Mouse (Mus musculus) heart, embryonic 10.5 days (tissue): ENCODE measurements around the gene 1810046K07Rik. TPM values are rescaled to one million over a fixed set of nuclear protein-coding genes. Genes with fewer than 3 reads are reported as not detected.

ENCODE experiments used
- DNase-seq: peaks from one replicate; pipeline ENCODE4 v3.0.0-alpha.2; 2017; ENCODE audit warnings: low spot score
- H3K27ac ChIP-seq: fragments of 300-500 bp; sonication (generic); 2 replicates; pipeline ENCODE4 v1.5.1; 2016; ENCODE audit warnings: mild to moderate bottlenecking
- H3K27me3 ChIP-seq: fragments of 300-500 bp; sonication (generic); 2 replicates; pipeline ENCODE4 v1.6.1; 2016; ENCODE audit warnings: mild to moderate bottlenecking; ENCODE audit not compliant: poor library complexity, insufficient read depth, severe bottlenecking
- H3K36me3 ChIP-seq: fragments of 300-500 bp; sonication (generic); 2 replicates; pipeline ENCODE4 v1.6.1; 2016; ENCODE audit warnings: mild to moderate bottlenecking, moderate library complexity
- H3K4me1 ChIP-seq: fragments of 300-500 bp; sonication (generic); 2 replicates; pipeline ENCODE4 v1.6.1; 2016; ENCODE audit warnings: mild to moderate bottlenecking
- H3K4me3 ChIP-seq: fragments of 300-500 bp; sonication (generic); 2 replicates; pipeline ENCODE4 v1.5.1; 2016; ENCODE audit warnings: mild to moderate bottlenecking, moderate library complexity
- H3K9me3 ChIP-seq: fragments of 300-500 bp; sonication (generic); 2 replicates; pipeline ENCODE4 v1.6.1; 2016; ENCODE audit warnings: mild to moderate bottlenecking, moderate library complexity
- WGBS: fragments of 180-500 bp; shearing (Covaris S2); methylation state at CpG from one replicate; pipeline ENCODE4 v1.1.7; 2016; 5-methylcytosine and 5-hydroxymethylcytosine counted together
- polyA plus RNA-seq: library from polyadenylated mRNA; unstranded; fragments of >200 nt; fragmentation: Nextera tagmentation; extraction: Ambion mirVana; gene quantifications from 2 replicates; pipeline ENCODE4 v1.2.1, GENCODE M21; 2016

The 1810046K07Rik gene
- polyA plus RNA-seq, 1 experiment from 2014 or later: not detected

- WGBS: 67% methylated on average over 7 of the region's 7 CpGs
- Histone ChIP-seq H3K36me3 (no peaks in the 10 kb centered on the region), H3K4me3 (no peak overlapping the region), H3K4me1 (no peaks in the 10 kb centered on the region), H3K9me3 (no peaks in the 10 kb centered on the region), H3K27me3 (no peaks in the 10 kb centered on the region), H3K27ac (no peak overlapping the region)
- no peak for DNase-seq
These were observed 4.2 kb downstream of the 1810046K07Rik start for GRCm38 (mm10) chr9:51324406-51325065.

DNA sequence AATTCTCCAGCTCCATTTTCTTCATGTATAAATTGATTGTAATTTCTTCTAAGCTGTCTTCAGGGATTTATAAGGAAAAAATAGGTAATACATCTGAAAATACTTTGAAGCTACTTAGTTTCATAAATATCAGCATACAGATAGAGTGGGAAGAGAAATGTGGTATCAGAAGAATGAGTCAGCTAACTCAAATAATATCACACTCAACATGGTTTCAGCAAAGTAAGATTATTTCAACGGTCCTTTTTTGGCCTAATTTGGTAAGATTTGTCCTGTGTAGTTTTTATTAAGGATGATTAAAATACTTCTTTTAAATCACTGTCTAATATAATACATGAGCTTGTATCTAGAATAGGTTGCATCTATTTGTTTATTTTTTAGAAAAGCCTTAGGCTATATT is 8.6 kb downstream of the 1810046K07Rik start:
- H3K4me1 ChIP-seq: no peaks in the 10 kb centered on the region
- H3K27ac ChIP-seq: no peak overlapping the region
- H3K27me3 ChIP-seq: no peaks in the 10 kb centered on the region
- no peak overlapping the region for H3K4me3 ChIP-seq
- no peaks in the 10 kb centered on the region for H3K36me3 ChIP-seq
- DNase-seq: no peak
- WGBS: 63% methylated on average over 1 of the region's 1 CpGs
- H3K9me3 ChIP-seq: no peaks in the 10 kb centered on the region

GRCm38 (mm10) chr9:51318246-51318645 is 10.5 kb downstream of the 1810046K07Rik start:
- DNase-seq: no peak
- WGBS: 62% methylated on average over 4 of the region's 4 CpGs
- Histone ChIP-seq H3K4me3 (no peak overlapping the region), H3K27me3 (no peaks in the 10 kb centered on the region), H3K27ac (no peak overlapping the region), H3K36me3 (no peaks in the 10 kb centered on the region), H3K4me1 (no peaks in the 10 kb centered on the region), H3K9me3 (no peaks in the 10 kb centered on the region)

- no peaks in the 10 kb centered on the region for H3K36me3 ChIP-seq
- H3K27me3 ChIP-seq: no peaks in the 10 kb centered on the region
- no peaks in the 10 kb centered on the region for H3K4me1 ChIP-seq
- WGBS: 84% methylated on average over 4 of the region's 4 CpGs
- H3K27ac ChIP-seq: no peak overlapping the region
- H3K9me3 ChIP-seq: no peaks in the 10 kb centered on the region
- no peak for DNase-seq
- H3K4me3 ChIP-seq: no peak overlapping the region
These were observed 11.4 kb downstream of the 1810046K07Rik start for GRCm38 (mm10) chr9:51317322-51317721.

DNA sequence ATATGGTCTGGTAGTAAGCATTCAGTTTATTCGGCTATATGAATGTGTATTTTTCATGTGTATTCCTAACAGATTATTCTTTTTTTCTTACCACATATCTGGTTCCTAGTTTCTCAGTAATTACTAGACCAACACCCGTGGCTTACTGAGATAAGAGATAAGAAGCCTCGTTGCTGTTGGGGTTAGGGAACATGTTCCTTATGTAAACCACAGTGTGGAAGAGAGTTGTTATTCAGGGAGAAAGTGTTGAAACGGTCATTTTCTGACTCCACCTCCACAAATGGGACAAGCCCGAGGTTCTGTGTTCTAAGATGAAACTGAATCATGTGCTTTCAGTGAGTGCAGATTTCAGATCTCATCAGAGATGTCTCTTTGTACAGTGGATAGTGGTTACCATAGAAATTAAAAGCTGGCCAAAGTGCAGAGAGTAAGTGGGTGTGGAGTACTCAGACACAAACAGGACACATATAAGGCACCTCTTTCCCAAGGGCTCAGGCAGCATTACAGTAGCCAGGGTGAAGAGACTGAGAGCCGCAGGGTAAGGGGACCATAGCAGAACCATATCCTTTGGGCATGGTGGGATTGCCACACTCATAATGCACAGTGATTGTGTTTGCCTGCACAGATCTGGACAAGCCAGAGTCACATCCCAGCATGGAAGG is 13.2 kb downstream of the 1810046K07Rik start:
- no peaks in the 10 kb centered on the region for H3K4me1 ChIP-seq
- H3K4me3 ChIP-seq: no peak overlapping the region
- WGBS: 39% methylated on average over 6 of the region's 6 CpGs
- H3K27me3 ChIP-seq: no peaks in the 10 kb centered on the region
- DNase-seq: no peak
- H3K27ac ChIP-seq: no peak overlapping the region
- no peaks in the 10 kb centered on the region for H3K36me3 ChIP-seq
- no peaks in the 10 kb centered on the region for H3K9me3 ChIP-seq

DNA sequence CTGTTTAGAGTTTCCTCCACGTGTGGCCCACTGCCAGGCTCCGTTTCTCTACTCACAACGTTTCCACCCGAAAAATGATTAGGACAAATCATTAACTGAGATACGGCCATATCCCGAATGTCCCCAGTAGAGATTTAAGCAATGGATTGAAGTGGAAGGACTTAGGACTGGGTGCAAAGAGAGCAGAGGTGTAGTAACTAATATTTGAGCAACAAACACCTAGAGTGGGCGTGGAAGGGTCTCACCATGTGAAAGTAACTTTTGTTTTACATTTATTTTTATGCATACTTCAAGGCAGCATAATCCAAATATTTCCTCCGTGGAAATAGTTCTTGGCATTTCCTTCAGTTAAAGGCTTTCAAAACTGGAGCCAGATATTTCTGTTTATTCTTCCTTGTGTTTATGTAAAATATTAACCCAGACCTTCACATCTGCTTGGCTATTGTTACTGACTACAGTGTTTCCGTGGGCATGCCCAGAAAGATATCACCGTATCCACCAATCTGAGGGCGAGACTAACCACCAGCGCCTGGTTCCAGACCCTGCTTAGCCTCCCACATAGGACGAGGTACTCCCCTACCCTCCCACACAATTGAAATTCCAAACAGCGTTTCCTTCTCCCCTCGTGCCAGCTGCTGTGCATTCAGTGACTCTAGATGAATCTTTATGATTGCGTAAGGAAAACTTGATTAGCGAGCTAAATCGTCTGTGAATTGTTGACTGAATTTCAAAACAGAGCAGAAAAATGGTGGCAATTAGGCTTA is 16.0 kb downstream of the 1810046K07Rik start:
- H3K27me3 ChIP-seq: no peaks in the 10 kb centered on the region

GRCm38 (mm10) chr9:51310515-51310914 is 18.2 kb downstream of the 1810046K07Rik start:
- no peaks in the 10 kb centered on the region for H3K9me3 ChIP-seq
- H3K36me3 ChIP-seq: no peaks in the 10 kb centered on the region
- H3K27me3 ChIP-seq: no peaks in the 10 kb centered on the region
- WGBS: 84% methylated on average over 7 of the region's 7 CpGs
- no peak overlapping the region for H3K27ac ChIP-seq
- no peak overlapping the region for H3K4me3 ChIP-seq
- no peak for DNase-seq
- no peaks in the 10 kb centered on the region for H3K4me1 ChIP-seq

More for the DNA sequence above, 16.0 kb downstream of the 1810046K07Rik start:
- DNase-seq: no peak
- Histone ChIP-seq H3K4me1 (no peaks in the 10 kb centered on the region), H3K4me3 (no peak overlapping the region), H3K27ac (no peak overlapping the region), H3K36me3 (no peaks in the 10 kb centered on the region), H3K9me3 (no peaks in the 10 kb centered on the region)
- 67% methylated on average over 18 of the region's 18 CpGs for WGBS

DNA sequence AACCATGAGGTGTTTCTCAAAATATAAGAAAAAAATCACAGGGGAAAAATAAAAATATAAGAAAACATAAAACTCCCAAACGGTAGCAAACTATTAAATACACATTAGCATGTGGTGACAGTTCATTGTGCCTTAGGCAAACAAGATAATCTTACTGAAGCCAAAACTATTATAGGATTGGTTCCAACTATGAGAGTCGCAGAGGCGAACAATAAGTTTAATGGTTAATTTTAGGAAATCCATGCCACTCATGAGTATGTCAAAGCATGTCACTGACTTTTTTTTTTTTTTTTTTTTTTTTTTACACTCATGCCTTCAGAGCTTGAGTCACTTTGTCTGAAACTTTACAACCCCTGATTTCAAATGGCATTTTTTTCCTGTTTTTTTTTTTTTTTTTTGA is 22.4 kb downstream of the 1810046K07Rik start:
- H3K4me1 ChIP-seq: no peaks in the 10 kb centered on the region
- H3K4me3 ChIP-seq: no peak overlapping the region
- H3K27me3 ChIP-seq: no peaks in the 10 kb centered on the region
- WGBS: 92% methylated on average over 3 of the region's 3 CpGs
- H3K27ac ChIP-seq: no peak overlapping the region
- H3K9me3 ChIP-seq: no peaks in the 10 kb centered on the region
- no peak for DNase-seq
- H3K36me3 ChIP-seq: no peaks in the 10 kb centered on the region

DNA sequence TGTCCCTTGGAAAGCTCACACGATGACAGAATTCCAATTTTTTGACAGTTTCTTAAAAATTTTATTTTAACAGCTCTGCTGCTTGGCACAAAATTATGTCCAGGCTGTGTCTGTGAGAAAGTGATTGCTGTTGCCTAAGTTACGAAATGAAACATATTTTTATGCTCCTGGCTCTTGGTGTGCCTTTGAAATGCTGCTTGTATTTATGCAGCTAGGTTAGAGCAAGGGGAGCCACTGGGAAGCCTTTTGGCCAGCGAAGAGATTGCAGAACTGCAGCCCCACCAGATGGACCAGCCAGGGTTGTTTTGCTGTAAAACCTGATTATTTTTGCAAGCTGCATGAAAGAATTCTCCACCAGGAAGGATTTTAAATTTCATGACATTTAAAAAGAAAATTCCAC is 23.6 kb downstream of the 1810046K07Rik start:
- DNase-seq: no peak
- H3K4me1 ChIP-seq: no peaks in the 10 kb centered on the region
- H3K9me3 ChIP-seq: no peaks in the 10 kb centered on the region
- H3K27ac ChIP-seq: no peak overlapping the region
- no peaks in the 10 kb centered on the region for H3K27me3 ChIP-seq
- H3K4me3 ChIP-seq: no peak overlapping the region
- WGBS: 69% methylated on average over 3 of the region's 3 CpGs
- H3K36me3 ChIP-seq: no peaks in the 10 kb centered on the region

GRCm38 (mm10) chr9:51303980-51304379 is 24.7 kb downstream of the 1810046K07Rik start:
- Histone ChIP-seq H3K4me3 (no peak overlapping the region), H3K27ac (no peak overlapping the region), H3K4me1 (no peaks in the 10 kb centered on the region), H3K36me3 (no peaks in the 10 kb centered on the region), H3K9me3 (no peaks in the 10 kb centered on the region), H3K27me3 (no peaks in the 10 kb centered on the region)
- WGBS: 66% methylated on average over 5 of the region's 5 CpGs
- no peak for DNase-seq

DNA sequence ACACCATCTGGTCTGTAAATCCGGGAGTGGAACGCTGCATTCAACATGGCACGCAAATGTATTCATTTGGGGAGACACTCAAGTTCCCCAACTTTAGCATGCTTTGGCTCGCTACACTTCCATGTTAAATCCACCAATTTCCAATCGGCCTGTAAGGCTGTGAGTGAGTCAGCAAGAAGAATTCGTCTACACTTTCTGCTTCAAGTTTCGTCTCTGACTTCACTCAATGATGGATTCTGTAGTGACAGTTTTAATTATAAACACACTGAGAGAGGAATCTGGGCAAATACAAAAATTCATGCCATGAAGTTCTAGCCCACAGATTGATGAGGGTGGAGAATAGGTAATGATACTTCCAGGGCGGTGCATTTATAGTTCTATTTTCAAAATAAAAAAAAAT is 35.2 kb downstream of the 1810046K07Rik start:
- no peaks in the 10 kb centered on the region for H3K4me1 ChIP-seq
- WGBS: 70% methylated on average over 8 of the region's 8 CpGs
- no peak overlapping the region for H3K27ac ChIP-seq
- H3K36me3 ChIP-seq: no peaks in the 10 kb centered on the region
- peaks cover 4% of the 10 kb centered on the region; the same call in 1 of the 2 replicates for H3K27me3 ChIP-seq
- no peak for DNase-seq
- H3K9me3 ChIP-seq: no peaks in the 10 kb centered on the region
- H3K4me3 ChIP-seq: no peak overlapping the region

GRCm38 (mm10) chr9:51292674-51293073 is 36.0 kb downstream of the 1810046K07Rik start:
- WGBS: 33% methylated on average over 4 of the region's 4 CpGs

DNA sequence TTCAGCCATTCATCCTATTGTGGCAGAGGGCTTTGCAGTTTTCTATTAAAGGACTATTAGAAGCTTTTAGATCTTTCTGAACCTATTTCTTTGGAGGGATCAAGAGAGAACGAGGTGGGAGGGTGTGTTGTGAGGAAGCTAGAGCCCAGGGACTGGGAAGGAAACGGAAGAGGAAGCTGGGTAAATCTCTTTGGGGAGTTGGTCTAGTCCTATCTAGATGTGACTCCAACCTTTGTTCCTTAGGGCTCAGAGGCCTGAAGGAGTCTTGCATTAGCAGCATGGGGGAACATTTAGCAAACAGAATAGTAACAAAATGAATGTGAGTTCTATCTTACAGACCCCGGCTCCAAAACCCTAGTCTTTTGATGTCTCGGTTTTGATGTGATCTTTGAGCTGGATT is 37.7 kb downstream of the 1810046K07Rik start:
- H3K27ac ChIP-seq: no peak overlapping the region
- no peaks in the 10 kb centered on the region for H3K4me1 ChIP-seq
- no peak for DNase-seq
- peaks cover 4% of the 10 kb centered on the region; the same call in 1 of the 2 replicates for H3K27me3 ChIP-seq
- H3K4me3 ChIP-seq: no peak overlapping the region
- H3K36me3 ChIP-seq: no peaks in the 10 kb centered on the region
- H3K9me3 ChIP-seq: no peaks in the 10 kb centered on the region
- 65% methylated on average over 4 of the region's 4 CpGs for WGBS

More at GRCm38 (mm10) chr9:51292674-51293073, 36.0 kb downstream of the 1810046K07Rik start:
- Histone ChIP-seq H3K9me3 (no peaks in the 10 kb centered on the region), H3K4me3 (no peak overlapping the region), H3K36me3 (no peaks in the 10 kb centered on the region), H3K4me1 (no peaks in the 10 kb centered on the region), H3K27me3 (peaks cover 4% of the 10 kb centered on the region; the same call in 1 of the 2 replicates), H3K27ac (no peak overlapping the region)
- DNase-seq: peak; percentile 85
